Mouse (Mus musculus): Measurements from ENCODE around the gene Agpat3. TPM values are rescaled to one million over a fixed set of nuclear protein-coding genes. Genes with fewer than 3 reads are reported as not detected.

The Agpat3 gene
- polyA plus RNA-seq, 1 experiment = 21.4 TPM

- Histone ChIP-seq H3K4me3 (replicated peaks; ENCODE audit: control insufficient read depth, low read depth, low read length) (no peak overlapping the region), H3K4me1 (ENCODE audit: control insufficient read depth, insufficient read depth, low read length) (no peaks in the 10 kb centered on the region), H3K27ac (ENCODE audit: control insufficient read depth, insufficient read depth, low read depth, low read length, poor library complexity) (no peak overlapping the region)
- 78% methylated on average over 4 of the region's 4 CpGs for WGBS
- TF ChIP-seq CTCF (IDR thresholded peaks at IDR 0.05; ENCODE audit: control insufficient read depth, insufficient read depth, low read length) (no peak), POLR2A (IDR thresholded peaks at IDR 0.05; ENCODE audit: borderline replicate concordance, control insufficient read depth, low read depth, low read length) (no peak)
These were observed 38.7 kb upstream of the Agpat3 start for GRCm38 (mm10) chr10:78390982-78391470.

GRCm38 (mm10) chr10:78388216-78388980 lies 36.1 kb upstream of the Agpat3 start:
- no peaks in the 10 kb centered on the region for H3K4me1 ChIP-seq (ENCODE audit: control insufficient read depth, insufficient read depth, low read length)
- WGBS = 70% methylated on average over 20 of the region's 20 CpGs
- no peak overlapping the region for H3K4me3 ChIP-seq (replicated peaks; ENCODE audit: control insufficient read depth, low read depth, low read length)
- no peak for TF ChIP-seq CTCF (IDR thresholded peaks at IDR 0.05; ENCODE audit: control insufficient read depth, insufficient read depth, low read length)
- H3K27ac ChIP-seq (ENCODE audit: control insufficient read depth, insufficient read depth, low read depth, low read length, poor library complexity) = no peak overlapping the region

DNA sequence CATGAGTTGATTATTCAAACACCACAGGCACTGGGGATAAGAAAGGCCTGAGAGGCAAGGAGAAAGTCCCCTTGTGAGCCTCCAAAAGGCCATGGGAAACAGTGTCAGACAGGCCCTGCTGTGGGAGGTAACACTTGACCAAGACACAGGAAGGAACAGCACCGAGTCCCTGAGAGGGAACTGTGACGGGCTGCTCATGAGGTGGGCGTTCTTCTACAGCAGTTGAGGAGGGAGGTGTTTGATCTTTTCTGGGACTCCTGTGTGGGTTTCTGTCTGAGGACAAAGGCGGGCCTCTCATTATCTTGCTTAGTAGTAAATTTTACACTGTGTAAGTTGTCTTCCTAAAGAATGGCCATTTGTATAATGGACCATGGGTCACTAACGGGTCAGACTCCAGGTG lies 33.2 kb upstream of the Agpat3 start:
- H3K27ac ChIP-seq (ENCODE audit: control insufficient read depth, insufficient read depth, low read depth, low read length, poor library complexity) = no peak overlapping the region
- no peak overlapping the region for H3K4me3 ChIP-seq (replicated peaks; ENCODE audit: control insufficient read depth, low read depth, low read length)
- TF ChIP-seq POLR2A (IDR thresholded peaks at IDR 0.05; ENCODE audit: borderline replicate concordance, control insufficient read depth, low read depth, low read length) (no peak), CTCF (IDR thresholded peaks at IDR 0.05; ENCODE audit: control insufficient read depth, insufficient read depth, low read length) (no peak)
- 58% methylated on average over 5 of the region's 5 CpGs for WGBS
- no peaks in the 10 kb centered on the region for H3K4me1 ChIP-seq (ENCODE audit: control insufficient read depth, insufficient read depth, low read length)

DNA sequence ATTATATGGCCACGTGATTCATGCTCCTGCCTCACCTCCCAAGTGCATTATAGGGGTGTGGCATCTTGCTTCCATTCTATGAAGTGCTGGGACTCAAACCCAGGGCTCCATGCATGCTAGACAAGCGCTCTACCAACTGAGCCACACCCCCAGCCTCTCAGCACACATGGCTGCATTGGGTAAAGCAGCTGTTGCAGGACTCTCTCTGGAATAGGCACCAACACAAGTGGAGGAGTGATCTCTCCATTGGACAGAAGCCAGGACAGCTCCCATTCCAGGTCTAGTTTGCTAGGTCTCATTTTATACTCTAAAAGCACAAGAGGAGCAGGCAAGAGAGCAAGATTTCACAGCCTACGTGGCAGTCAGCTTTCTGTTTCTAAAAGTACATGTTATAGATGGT lies 31.3 kb upstream of the Agpat3 start:
- TF ChIP-seq POLR2A (IDR thresholded peaks at IDR 0.05; ENCODE audit: borderline replicate concordance, control insufficient read depth, low read depth, low read length) = no peak
- no peak for TF ChIP-seq CTCF (IDR thresholded peaks at IDR 0.05; ENCODE audit: control insufficient read depth, insufficient read depth, low read length)
- 80% methylated on average over 3 of the region's 3 CpGs for whole genome bisulfite sequencing
- Histone ChIP-seq H3K27ac (ENCODE audit: control insufficient read depth, insufficient read depth, low read depth, low read length, poor library complexity) (no peak overlapping the region), H3K4me3 (replicated peaks; ENCODE audit: control insufficient read depth, low read depth, low read length) (no peak overlapping the region), H3K4me1 (ENCODE audit: control insufficient read depth, insufficient read depth, low read length) (no peaks in the 10 kb centered on the region)

DNA sequence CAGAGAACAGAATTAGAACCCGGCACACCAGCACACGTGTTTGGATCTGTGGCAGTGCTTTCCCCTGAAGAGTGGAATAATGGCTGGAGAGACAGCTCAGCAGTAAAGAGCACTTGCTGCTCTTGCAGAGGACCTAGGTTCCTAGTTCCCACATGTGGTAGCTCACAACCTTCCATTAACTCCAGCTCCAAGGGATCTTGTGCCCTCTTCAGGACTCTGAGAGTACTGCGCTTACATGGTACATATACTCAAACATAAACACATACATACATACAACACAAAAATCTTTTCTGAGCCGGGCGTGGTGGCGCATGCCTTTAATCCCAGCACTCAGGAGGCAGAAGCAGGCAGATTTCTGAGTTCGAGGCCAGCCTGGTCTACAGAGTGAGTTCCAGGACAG lies 26.2 kb upstream of the Agpat3 start:
- Histone ChIP-seq H3K4me3 (replicated peaks; ENCODE audit: control insufficient read depth, low read depth, low read length) (no peak overlapping the region), H3K27ac (ENCODE audit: control insufficient read depth, insufficient read depth, low read depth, low read length, poor library complexity) (no peak overlapping the region), H3K4me1 (ENCODE audit: control insufficient read depth, insufficient read depth, low read length) (no peaks in the 10 kb centered on the region)
- TF ChIP-seq POLR2A (IDR thresholded peaks at IDR 0.05; ENCODE audit: borderline replicate concordance, control insufficient read depth, low read depth, low read length) (no peak), CTCF (IDR thresholded peaks at IDR 0.05; ENCODE audit: control insufficient read depth, insufficient read depth, low read length) (no peak)
- 93% methylated on average over 7 of the region's 7 CpGs for WGBS

- peaks cover 4% of the 10 kb centered on the region for H3K4me1 ChIP-seq (ENCODE audit: control insufficient read depth, insufficient read depth, low read length)
- no peak for TF ChIP-seq CTCF (IDR thresholded peaks at IDR 0.05; ENCODE audit: control insufficient read depth, insufficient read depth, low read length)
- peak overlapping the region; percentile 23 for H3K4me3 ChIP-seq (replicated peaks; ENCODE audit: control insufficient read depth, low read depth, low read length)
- WGBS = 7% methylated on average over 27 of the region's 27 CpGs
- H3K27ac ChIP-seq (ENCODE audit: control insufficient read depth, insufficient read depth, low read depth, low read length, poor library complexity) = peak overlapping the region; percentile 1; the same call in 1 of the 2 replicates
These were observed 20.7 kb upstream of the Agpat3 start for GRCm38 (mm10) chr10:78372681-78373668.

DNA sequence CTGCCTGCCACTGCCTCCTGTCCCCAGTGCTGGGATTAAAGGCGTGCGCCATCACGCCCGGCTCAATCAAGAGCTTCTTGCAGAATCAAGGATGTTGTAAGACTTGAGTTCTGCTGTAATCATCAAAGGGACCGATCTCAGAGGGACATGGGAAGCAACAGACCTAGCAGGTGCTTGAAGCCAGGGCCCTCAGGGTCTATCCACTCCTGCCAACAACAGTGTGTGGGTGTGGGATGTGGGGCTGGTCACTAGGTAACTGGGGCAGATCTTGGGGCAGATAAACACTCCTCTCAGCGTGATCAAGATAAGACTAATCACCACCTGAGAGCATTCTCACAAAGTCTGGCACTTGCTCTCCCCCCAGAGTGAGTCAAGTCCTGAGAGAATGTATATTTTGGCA lies 19.5 kb upstream of the Agpat3 start:
- H3K4me1 ChIP-seq (ENCODE audit: control insufficient read depth, insufficient read depth, low read length) = peaks cover 4% of the 10 kb centered on the region
- H3K4me3 ChIP-seq (replicated peaks; ENCODE audit: control insufficient read depth, low read depth, low read length) = no peak overlapping the region
- no peak overlapping the region for H3K27ac ChIP-seq (ENCODE audit: control insufficient read depth, insufficient read depth, low read depth, low read length, poor library complexity)
- no peak for TF ChIP-seq CTCF (IDR thresholded peaks at IDR 0.05; ENCODE audit: control insufficient read depth, insufficient read depth, low read length)
- TF ChIP-seq POLR2A (IDR thresholded peaks at IDR 0.05; ENCODE audit: borderline replicate concordance, control insufficient read depth, low read depth, low read length) = no peak
- WGBS = 61% methylated on average over 6 of the region's 6 CpGs

GRCm38 (mm10) chr10:78367586-78367985 lies 15.3 kb upstream of the Agpat3 start:
- WGBS = 61% methylated on average over 4 of the region's 4 CpGs
- no peak for TF ChIP-seq POLR2A (IDR thresholded peaks at IDR 0.05; ENCODE audit: borderline replicate concordance, control insufficient read depth, low read depth, low read length)
- TF ChIP-seq CTCF (IDR thresholded peaks at IDR 0.05; ENCODE audit: control insufficient read depth, insufficient read depth, low read length) = no peak
- peaks cover 6% of the 10 kb centered on the region for H3K4me1 ChIP-seq (ENCODE audit: control insufficient read depth, insufficient read depth, low read length)
- peak overlapping the region; percentile 16; the same call in 1 of the 2 replicates for H3K27ac ChIP-seq (ENCODE audit: control insufficient read depth, insufficient read depth, low read depth, low read length, poor library complexity)
- no peak overlapping the region for H3K4me3 ChIP-seq (replicated peaks; ENCODE audit: control insufficient read depth, low read depth, low read length)
